Mouse (Mus musculus) frontal cortex, postnatal 36 days (tissue): ENCODE measurements around the gene Panx3.

Experiments
- DNase-seq, 2 experiments: peaks; one replicate each; pipeline ENCODE4 v3.0.0; 2022; ENCODE audit warnings: low spot score in 2 of 2

The Panx3 gene

GRCm38 (mm10) chr9:37669115-37669514 is at the start of gene Panx3:
Gene Panx3 (minus strand): TSS chr9:37669235.
- DNase-seq = no peak

GRCm38 (mm10) chr9:37716150-37716549 is 47.1 kb upstream of the Panx3 start, which contains the start of gene Olfr160:
Gene Olfr160 (minus strand): TSS chr9:37716250.
- no peak for DNase-seq

- no peak for DNase-seq
These were observed 21.1 kb upstream of the Panx3 start for GRCm38 (mm10) chr9:37689970-37690686.

- DNase-seq = no peak
These were observed 18.9 kb upstream of the Panx3 start for GRCm38 (mm10) chr9:37687941-37688303.

- DNase-seq = no peak
These were observed 18.4 kb upstream of the Panx3 start for GRCm38 (mm10) chr9:37687288-37687940.

- DNase-seq = peak in 1 of 2 experiments; percentile 50
These were observed 12.1 kb upstream of the Panx3 start for GRCm38 (mm10) chr9:37681123-37681522.

- DNase-seq = peak; percentile 49 to 79
These were observed 6.3 kb upstream of the Panx3 start for GRCm38 (mm10) chr9:37675287-37675686.

GRCm38 (mm10) chr9:37670261-37670660 is 1.2 kb upstream of the Panx3 start:
- no peak for DNase-seq

- DNase-seq = no peak
These were observed 643 bp upstream of the Panx3 start for GRCm38 (mm10) chr9:37669678-37670077.

- DNase-seq = no peak
These were observed 3.0 kb downstream of the Panx3 start for GRCm38 (mm10) chr9:37666045-37666444.

GRCm38 (mm10) chr9:37664604-37665003 is 4.4 kb downstream of the Panx3 start:
- no peak for DNase-seq

GRCm38 (mm10) chr9:37663210-37663609 is 5.8 kb downstream of the Panx3 start:
- DNase-seq = no peak

- DNase-seq = no peak
These were observed 9.6 kb downstream of the Panx3 start for GRCm38 (mm10) chr9:37659413-37659812.

GRCm38 (mm10) chr9:37656931-37657481 is 12.0 kb downstream of the Panx3 start, which contains the start of gene Tbrg1:
Gene Tbrg1 (minus strand): TSS chr9:37657312.
- peak; percentile 82 to 84 for DNase-seq

- no peak for DNase-seq
These were observed 12.6 kb downstream of the Panx3 start for GRCm38 (mm10) chr9:37656439-37656881.

- no peak for DNase-seq
These were observed 13.1 kb downstream of the Panx3 start for GRCm38 (mm10) chr9:37655961-37656360.

GRCm38 (mm10) chr9:37653836-37654235 is 15.2 kb downstream of the Panx3 start:
- DNase-seq = no peak

- DNase-seq = no peak
These were observed 18.4 kb downstream of the Panx3 start for GRCm38 (mm10) chr9:37650639-37651038.

- no peak for DNase-seq
These were observed 22.8 kb downstream of the Panx3 start for GRCm38 (mm10) chr9:37646246-37646645.

- DNase-seq = no peak
These were observed 30.3 kb downstream of the Panx3 start for GRCm38 (mm10) chr9:37638721-37639120.

- DNase-seq = no peak
These were observed 32.1 kb downstream of the Panx3 start for GRCm38 (mm10) chr9:37636800-37637542.

- DNase-seq = peak; percentile 45 to 68
These were observed 32.7 kb downstream of the Panx3 start for GRCm38 (mm10) chr9:37636335-37636734.
